Mouse (Mus musculus): ENCODE data around the gene Slc16a1. TPM values are rescaled to one million over a fixed set of nuclear protein-coding genes. Genes with fewer than 3 reads are reported as not detected.
"Not testable (repeated sequence)": the region's sequence is repeated elsewhere in the genome, so short reads cannot be mapped to it uniquely, and the experiment has no call there.

The Slc16a1 gene
- polyA plus RNA-seq, 1 experiment from 2014 or later = 9.6 TPM

GRCm38 (mm10) chr3:104682671-104683504 lies 44.4 kb downstream of the Slc16a1 start:
- ATAC-seq = peak; percentile 82
- Histone ChIP-seq H3K4me3 (replicated peaks) (no peak overlapping the region), H3K27ac (no peak overlapping the region), H3K9ac (replicated peaks) (no peak overlapping the region), H3K36me3 (no peaks in the 10 kb centered on the region), H3K4me2 (replicated peaks) (no peak overlapping the region), H3K4me1 (replicated peaks) (no peaks in the 10 kb centered on the region), H3K9me3 (peaks cover 6% of the 10 kb centered on the region; the same call in 1 of the 2 replicates), H3K27me3 (no peaks in the 10 kb centered on the region)
- WGBS = 61% methylated on average over 11 of the region's 11 CpGs

DNA sequence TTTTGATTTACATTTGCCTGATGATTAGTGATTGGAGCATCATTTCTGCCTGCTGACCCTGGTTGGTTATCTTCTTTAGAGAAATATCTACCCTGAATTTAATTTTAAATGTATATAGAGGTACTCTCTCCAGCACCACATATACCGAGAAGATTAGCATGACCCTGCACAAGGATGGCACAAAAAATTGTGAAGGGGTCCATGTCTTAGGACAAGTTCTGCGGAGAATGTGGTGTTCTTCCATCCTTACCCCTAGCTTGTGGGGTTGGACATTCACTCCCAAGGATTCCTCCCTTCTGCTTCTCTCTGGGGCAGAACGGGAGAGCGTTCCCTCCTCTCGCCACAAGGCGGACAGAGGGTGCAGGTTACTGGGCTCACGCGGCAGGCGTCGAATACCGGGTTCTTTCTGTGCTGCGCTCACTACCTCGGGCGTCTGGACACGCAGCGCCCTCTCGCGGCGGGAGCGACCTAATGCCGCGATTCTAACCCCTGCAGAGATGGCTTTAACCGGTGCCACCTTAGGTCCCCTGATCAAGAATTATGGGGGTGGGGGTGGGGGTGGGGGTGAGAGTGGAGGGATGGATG lies 62.4 kb downstream of the Slc16a1 start:
- Histone ChIP-seq H3K36me3 (no peaks in the 10 kb centered on the region), H3K4me3 (replicated peaks) (no peak overlapping the region), H3K9ac (replicated peaks) (no peak overlapping the region), H3K9me3 (no peaks in the 10 kb centered on the region), H3K27ac (no peak overlapping the region), H3K27me3 (peaks cover 31% of the 10 kb centered on the region), H3K4me1 (replicated peaks) (no peaks in the 10 kb centered on the region), H3K4me2 (replicated peaks) (no peak overlapping the region)
- peak; percentile 82 for ATAC-seq
- 5% methylated on average over 23 of the region's 23 CpGs for WGBS

- ATAC-seq = no peak
- Histone ChIP-seq H3K36me3 (no peaks in the 10 kb centered on the region), H3K9ac (replicated peaks) (no peak overlapping the region), H3K9me3 (no peaks in the 10 kb centered on the region), H3K27ac (no peak overlapping the region), H3K4me1 (replicated peaks) (no peaks in the 10 kb centered on the region), H3K4me2 (replicated peaks) (no peak overlapping the region), H3K4me3 (replicated peaks) (no peak overlapping the region), H3K27me3 (peaks cover 30% of the 10 kb centered on the region)
- WGBS = 86% methylated on average over 1 of the region's 1 CpGs
Measured at GRCm38 (mm10) chr3:104701761-104702160, 63.3 kb downstream of the Slc16a1 start.

GRCm38 (mm10) chr3:104703941-104704340 lies 65.5 kb downstream of the Slc16a1 start:
- no peak overlapping the region for H3K9ac ChIP-seq (replicated peaks)
- H3K9me3 ChIP-seq = no peaks in the 10 kb centered on the region
- no peaks in the 10 kb centered on the region for H3K36me3 ChIP-seq
- no peak overlapping the region for H3K4me3 ChIP-seq (replicated peaks)
- WGBS = 93% methylated on average over 4 of the region's 4 CpGs
- no peak overlapping the region for H3K27ac ChIP-seq
- peaks cover 16% of the 10 kb centered on the region for H3K27me3 ChIP-seq
- no peaks in the 10 kb centered on the region for H3K4me1 ChIP-seq (replicated peaks)
- ATAC-seq = no peak
- no peak overlapping the region for H3K4me2 ChIP-seq (replicated peaks)

GRCm38 (mm10) chr3:104706446-104706845 lies 68.0 kb downstream of the Slc16a1 start:
- ATAC-seq = no peak
- H3K36me3 ChIP-seq = no peaks in the 10 kb centered on the region
- no peak overlapping the region for H3K4me3 ChIP-seq (replicated peaks)
- H3K27ac ChIP-seq = no peak overlapping the region
- 81% methylated on average over 2 of the region's 2 CpGs for WGBS
- 0 out of 2 replicates have a peak, but pooled peaks cover 9% of the 10 kb centered on the region for H3K27me3 ChIP-seq
- no peaks in the 10 kb centered on the region for H3K9me3 ChIP-seq
- no peaks in the 10 kb centered on the region for H3K4me1 ChIP-seq (replicated peaks)
- no peak overlapping the region for H3K9ac ChIP-seq (replicated peaks)
- no peak overlapping the region for H3K4me2 ChIP-seq (replicated peaks)

DNA sequence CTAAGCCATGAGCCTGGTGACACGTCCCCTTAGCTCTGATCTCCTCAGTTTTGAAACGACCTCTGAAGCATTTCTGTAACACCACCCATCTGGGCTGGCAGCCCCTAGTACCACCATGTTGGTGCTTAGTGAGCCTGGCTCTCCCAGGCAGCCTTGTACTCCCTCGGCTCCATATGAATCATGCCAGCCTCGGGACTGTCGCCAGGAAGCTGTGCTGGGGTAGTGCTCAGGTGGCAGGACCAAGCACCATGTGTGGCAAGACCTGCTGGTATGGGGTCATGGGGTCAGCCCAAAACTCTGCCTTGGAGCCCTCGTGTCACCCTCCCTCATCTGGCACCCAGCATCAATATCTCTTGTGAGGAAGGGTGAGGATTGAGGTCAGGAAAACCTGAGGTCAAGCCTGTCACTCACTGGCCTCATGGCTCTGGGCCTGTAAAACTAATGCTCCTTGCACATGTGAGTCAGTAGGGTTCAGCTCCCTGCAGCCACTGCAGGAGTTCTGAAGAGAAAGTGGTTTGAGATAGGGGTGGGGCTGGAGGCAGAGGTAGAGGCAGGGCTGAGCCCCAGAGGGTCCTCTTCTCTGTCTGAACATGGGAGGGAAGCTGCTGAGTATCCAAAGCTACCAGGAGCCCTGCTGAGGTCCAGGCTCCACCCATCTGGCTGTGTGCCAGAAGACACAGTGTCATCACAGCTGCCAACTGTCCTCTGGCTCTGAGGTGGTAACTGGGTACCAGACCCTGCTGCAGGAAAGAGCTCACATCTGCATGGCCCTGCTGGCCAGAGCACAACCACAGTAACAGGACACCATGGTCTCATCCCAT lies 68.7 kb downstream of the Slc16a1 start:
- ATAC-seq = peak; percentile 75
- not testable (repeated sequence) for H3K4me2 ChIP-seq (replicated peaks); H3K36me3 ChIP-seq; H3K4me3 ChIP-seq (replicated peaks); H3K27ac ChIP-seq; H3K4me1 ChIP-seq (replicated peaks); H3K9me3 ChIP-seq; H3K9ac ChIP-seq (replicated peaks); H3K27me3 ChIP-seq
- WGBS = 69% methylated on average over 6 of the region's 6 CpGs

DNA sequence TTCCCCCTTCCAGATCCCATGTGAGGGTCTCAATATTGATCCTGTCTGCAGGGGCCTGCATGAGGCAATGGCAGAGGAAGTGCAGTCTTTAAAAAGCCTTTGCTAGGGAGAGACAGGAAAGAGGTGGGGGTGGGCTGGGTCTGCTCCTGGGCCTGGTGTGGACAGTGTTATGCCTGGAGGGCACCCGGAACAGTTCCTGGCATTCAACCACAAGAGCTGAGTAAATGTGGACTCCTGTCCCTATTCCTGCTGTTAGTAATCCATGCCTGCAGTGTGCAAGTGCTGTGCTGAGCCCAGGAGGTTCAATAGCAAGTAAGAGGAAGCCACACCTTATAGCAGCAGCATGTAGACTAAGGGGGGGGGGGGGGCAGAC lies 69.3 kb downstream of the Slc16a1 start:
- not testable (repeated sequence) for H3K36me3 ChIP-seq; H3K4me2 ChIP-seq (replicated peaks); ATAC-seq; H3K27me3 ChIP-seq; H3K9me3 ChIP-seq; H3K9ac ChIP-seq (replicated peaks); H3K27ac ChIP-seq; H3K4me1 ChIP-seq (replicated peaks); H3K4me3 ChIP-seq (replicated peaks)
- 75% methylated on average over 1 of the region's 1 CpGs for WGBS

Other genes starting within 250 kb of the Slc16a1 start
- 30.9 and 33.0 TPM in 2 replicates for gene Lrig2, start 126.8 kb upstream of the Slc16a1 start, polyA plus RNA-seq (2015; fragmentation: Nextera tagmentation; extraction: Ambion mirVana)
- gene Ppm1j, start 142.4 kb downstream of the Slc16a1 start, polyA plus RNA-seq (2015; fragmentation: Nextera tagmentation; extraction: Ambion mirVana) = 0.30 and 0.77 TPM in 2 replicates
- gene Fam19a3, start 143.2 kb downstream of the Slc16a1 start, polyA plus RNA-seq (2015; fragmentation: Nextera tagmentation; extraction: Ambion mirVana) = not detected in 2 replicates
- gene Rhoc, start 149.7 kb downstream of the Slc16a1 start, polyA plus RNA-seq (2015; fragmentation: Nextera tagmentation; extraction: Ambion mirVana) = 39.7 and 43.2 TPM in 2 replicates
- 6.2 and 8.7 TPM in 2 replicates for gene Mov10, start 179.9 kb downstream of the Slc16a1 start, polyA plus RNA-seq (2015; fragmentation: Nextera tagmentation; extraction: Ambion mirVana)
- gene St7l, start 225.3 kb downstream of the Slc16a1 start, polyA plus RNA-seq (2015; fragmentation: Nextera tagmentation; extraction: Ambion mirVana) = 35.7 and 38.7 TPM in 2 replicates
- gene Capza1, start 225.8 kb downstream of the Slc16a1 start, polyA plus RNA-seq (2015; fragmentation: Nextera tagmentation; extraction: Ambion mirVana) = 197 and 201 TPM in 2 replicates

Data from midbrain, embryonic 13.5 days (tissue).